ENCODE assay signal across 13 mouse cellular contexts in genomic region chr11:12696321-12696720, GRCm38 (mm10).
"Had no signal": no experiment of that assay in that cellular context is flagged by ENCODE, and none has a peak within 500 bp of the region (broad histone marks: within the 10 kb centered on the region; RNA-seq: fewer than 3 reads in every experiment).

No protein-coding gene starts in this region.

- H3K27me3 ChIP-seq: limb, embryonic 15.5 days; liver, embryonic 12.5 days; lung, embryonic 15.5 days; neural tube, embryonic 12.5 days had no signal

- H3K4me3 ChIP-seq: limb, embryonic 15.5 days; liver, embryonic 12.5 days; lung, embryonic 15.5 days; neural tube, embryonic 12.5 days had no signal

- H3K9ac ChIP-seq: limb, embryonic 15.5 days; liver, embryonic 12.5 days; lung, embryonic 15.5 days; neural tube, embryonic 12.5 days had no signal

- ATAC-seq: liver, embryonic 12.5 days had no signal

- H3K36me3 ChIP-seq: limb, embryonic 15.5 days; liver, embryonic 12.5 days; lung, embryonic 15.5 days; neural tube, embryonic 12.5 days had no signal

- DNase-seq: kidney, adult 9 months; kidney, postnatal 36 days; layer of hippocampus, adult 9-11 months; layer of hippocampus, postnatal 36 days; midbrain, embryonic 14.5 days; right cerebral cortex, postnatal 14 days; thymus, adult 18-20 months; thymus, postnatal 25 days had no signal

- H3K9me3 ChIP-seq: limb, embryonic 15.5 days; liver, embryonic 12.5 days; lung, embryonic 15.5 days; neural tube, embryonic 12.5 days had no signal

- H3K4me2 ChIP-seq: limb, embryonic 15.5 days; liver, embryonic 12.5 days; lung, embryonic 15.5 days; neural tube, embryonic 12.5 days had no signal

- H3K4me1 ChIP-seq: limb, embryonic 15.5 days; liver, embryonic 12.5 days; lung, embryonic 15.5 days; neural tube, embryonic 12.5 days had no signal

- H3K27ac ChIP-seq: kidney, postnatal 0 days; limb, embryonic 15.5 days; liver, embryonic 12.5 days; lung, embryonic 15.5 days; neural tube, embryonic 12.5 days had no signal
